Mouse (Mus musculus): ENCODE measurements around the gene Tbxa2r. TPM values are rescaled to one million over a fixed set of nuclear protein-coding genes. Genes with fewer than 3 reads are reported as not detected.
A peak's percentile ranks its signal among the peaks of the same experiment; 100 is the strongest.

The Tbxa2r gene
- total RNA-seq, 2 experiments from 2014 or later = 0.45 to 0.99 TPM

DNA sequence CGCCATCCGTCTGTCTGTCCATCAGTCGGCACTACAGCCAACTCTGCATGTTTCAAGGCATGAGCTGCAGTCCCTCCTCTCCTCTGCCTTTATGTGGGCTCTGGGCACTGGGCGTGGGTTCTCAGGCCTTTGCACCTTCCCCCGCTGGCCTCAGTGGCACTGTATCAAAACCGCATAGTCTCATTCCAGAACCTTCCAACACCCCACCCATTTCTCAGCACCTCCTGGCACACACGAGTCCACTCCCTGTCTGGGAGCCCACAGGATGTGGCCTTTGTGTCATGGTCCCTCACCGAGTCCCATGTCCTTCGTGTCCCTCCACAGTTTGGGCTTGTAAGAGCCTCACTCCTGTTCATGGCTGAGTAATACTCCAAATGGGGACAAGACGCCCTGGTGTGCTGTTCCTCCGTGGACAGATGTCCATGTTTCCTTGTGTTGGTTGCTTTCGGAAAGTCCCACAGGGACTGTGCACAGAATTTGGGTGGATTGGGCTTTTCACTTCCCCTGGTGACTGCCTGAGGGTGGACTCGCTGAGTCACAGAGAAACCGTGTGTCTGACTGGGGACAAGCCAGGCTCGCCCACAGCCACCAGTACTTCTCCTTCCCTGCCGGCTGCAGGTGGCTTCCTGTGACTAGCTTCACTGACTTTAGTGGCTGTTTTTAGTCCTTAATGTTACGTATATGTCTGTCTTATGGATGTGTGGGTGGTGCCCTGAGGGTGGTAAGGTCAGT lies 30.0 kb upstream of the Tbxa2r start:
- DNase-seq (ENCODE audit: low spot score in 2 of 2) = peak; percentile 70 to 79

GRCm38 (mm10) chr10:81299585-81300351 lies 28.8 kb upstream of the Tbxa2r start:
- no peak for DNase-seq (ENCODE audit: low spot score in 2 of 2)
- intact Hi-C loops (cut with DNase I) = no loop called here

More for the DNA sequence above, 30.0 kb upstream of the Tbxa2r start:
- intact Hi-C loops (cut with DNase I) = no loop called here

GRCm38 (mm10) chr10:81300352-81300907 lies 28.1 kb upstream of the Tbxa2r start:
- intact Hi-C loops (cut with DNase I) = no loop called here
- DNase-seq (ENCODE audit: low spot score in 2 of 2) = no peak

- intact Hi-C loops (cut with DNase I) = no loop called here
- no peak for DNase-seq (ENCODE audit: low spot score in 2 of 2)
Observed at GRCm38 (mm10) chr10:81301321-81301720, 27.2 kb upstream of the Tbxa2r start.

GRCm38 (mm10) chr10:81302288-81302687 lies 26.2 kb upstream of the Tbxa2r start:
- no peak for DNase-seq (ENCODE audit: low spot score in 2 of 2)
- intact Hi-C loops (cut with DNase I) = no loop called here

GRCm38 (mm10) chr10:81302781-81303218 lies 25.7 kb upstream of the Tbxa2r start:
- intact Hi-C loops (cut with DNase I) = no loop called here
- DNase-seq (ENCODE audit: low spot score in 2 of 2) = peak; percentile 80

GRCm38 (mm10) chr10:81303258-81303657 lies 25.3 kb upstream of the Tbxa2r start:
- DNase-seq (ENCODE audit: low spot score in 2 of 2) = no peak
- intact Hi-C loops (cut with DNase I) = no loop called here

- no peak for DNase-seq (ENCODE audit: low spot score in 2 of 2)
- intact Hi-C loops (cut with DNase I) = loop anchor here (2.0 kb wide), 1 partner anchor 15 kb away; no protein-coding TSS in a partner anchor
Observed at GRCm38 (mm10) chr10:81303761-81304160, 24.8 kb upstream of the Tbxa2r start.

- DNase-seq (ENCODE audit: low spot score in 2 of 2) = no peak
- intact Hi-C loops (cut with DNase I) = loop anchor here (2.0 kb wide), 1 partner anchor 16 kb away; no protein-coding TSS in a partner anchor
Observed at GRCm38 (mm10) chr10:81304597-81305238, 23.8 kb upstream of the Tbxa2r start.

DNA sequence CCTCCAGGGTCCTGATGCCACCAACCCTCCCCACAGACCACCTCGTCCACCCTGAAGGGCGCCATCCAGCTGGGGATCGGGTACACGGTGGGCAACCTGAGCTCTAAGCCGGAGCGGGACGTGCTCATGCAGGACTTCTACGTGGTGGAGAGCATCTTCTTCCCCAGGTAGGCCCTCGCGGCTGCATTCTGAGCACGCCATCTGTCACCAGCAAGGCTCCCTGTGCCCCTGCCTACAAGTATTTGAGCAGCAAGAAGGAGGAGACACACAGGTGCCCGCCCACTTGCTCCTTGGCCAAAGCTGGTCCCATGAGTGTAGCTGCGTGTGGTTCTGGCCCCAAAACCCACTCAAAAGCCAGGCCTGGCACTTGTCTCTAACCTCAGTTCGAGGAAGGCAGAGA lies 22.9 kb upstream of the Tbxa2r start:
- no peak for DNase-seq (ENCODE audit: low spot score in 2 of 2)
- intact Hi-C loops (cut with DNase I) = loop anchor here (2.0 kb wide), 1 partner anchor 17 kb away; no protein-coding TSS in a partner anchor

DNA sequence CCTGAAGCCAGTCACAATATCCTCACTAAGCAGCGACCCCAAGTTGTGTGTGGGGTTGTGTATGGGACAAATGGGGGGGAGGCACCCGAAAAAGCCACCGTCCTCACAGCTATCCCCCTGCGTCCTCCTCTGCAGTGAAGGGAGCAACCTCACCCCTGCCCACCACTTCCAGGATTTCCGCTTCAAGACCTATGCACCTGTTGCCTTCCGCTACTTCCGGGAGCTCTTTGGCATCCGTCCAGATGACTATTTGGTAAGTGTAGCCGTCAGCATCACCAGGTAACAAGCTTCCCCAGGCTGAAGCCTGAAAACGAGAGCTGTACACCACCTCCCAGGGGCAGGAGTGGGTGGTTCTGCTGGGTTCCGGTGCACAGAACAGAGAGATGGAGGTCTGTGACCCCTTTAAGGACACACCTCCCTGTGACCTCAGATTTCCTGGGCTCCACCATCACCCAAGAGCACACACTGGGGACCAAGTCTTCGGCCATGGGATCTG lies 22.3 kb upstream of the Tbxa2r start:
- intact Hi-C loops (cut with DNase I) = no loop called here
- no peak for DNase-seq (ENCODE audit: low spot score in 2 of 2)

GRCm38 (mm10) chr10:81306837-81307682 lies 21.5 kb upstream of the Tbxa2r start:
- intact Hi-C loops (cut with DNase I) = no loop called here
- peak; percentile 69 to 79 for DNase-seq (ENCODE audit: low spot score in 2 of 2)

- intact Hi-C loops (cut with DNase I) = no loop called here
Observed at GRCm38 (mm10) chr10:81309571-81309970, 19.0 kb upstream of the Tbxa2r start.

DNA sequence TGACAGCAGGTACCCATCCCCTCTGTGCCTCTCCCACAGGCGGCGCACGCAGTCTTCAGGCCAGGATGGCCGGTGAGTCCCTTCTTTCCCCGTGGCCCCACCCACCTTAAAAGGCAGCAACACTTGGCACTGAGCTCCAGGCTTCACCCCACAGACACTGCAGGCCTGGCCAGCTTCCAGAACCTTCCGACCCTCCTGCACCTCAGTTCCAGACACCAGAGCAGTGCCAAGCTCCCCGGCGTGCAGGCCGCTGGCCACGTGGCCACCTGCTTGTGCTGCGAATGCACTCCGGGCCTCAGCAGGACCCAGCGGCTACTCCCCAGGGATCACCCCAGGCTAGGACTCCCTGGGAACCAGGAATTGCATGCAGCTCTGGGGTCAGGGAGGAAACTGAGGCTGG lies 14.9 kb upstream of the Tbxa2r start:
- intact Hi-C loops (cut with DNase I) = no loop called here
- no peak for DNase-seq (ENCODE audit: low spot score in 2 of 2)

More at GRCm38 (mm10) chr10:81309571-81309970, 19.0 kb upstream of the Tbxa2r start:
- DNase-seq (ENCODE audit: low spot score in 2 of 2) = no peak

GRCm38 (mm10) chr10:81314201-81314600 lies 14.3 kb upstream of the Tbxa2r start:
- intact Hi-C loops (cut with DNase I) = no loop called here
- DNase-seq (ENCODE audit: low spot score in 2 of 2) = no peak

DNA sequence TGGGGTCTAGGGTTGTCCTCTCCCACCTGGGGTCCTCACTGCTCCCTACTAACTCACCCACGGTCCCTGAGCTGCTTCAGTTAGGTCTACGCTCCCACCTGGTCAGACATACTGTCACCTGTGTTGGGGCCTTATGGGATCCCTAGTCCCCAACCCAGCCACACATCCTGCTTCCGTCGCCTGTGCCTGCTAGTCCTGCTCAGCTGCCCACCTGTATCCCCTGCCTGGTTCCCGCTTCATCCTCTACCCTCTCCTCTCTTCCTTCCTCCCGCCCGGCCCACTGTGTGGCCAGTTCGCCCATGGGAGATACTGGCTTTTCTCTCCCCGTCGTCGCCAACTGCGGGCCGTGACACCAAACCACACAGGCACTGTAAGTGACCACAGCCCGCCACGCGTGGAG lies 12.9 kb upstream of the Tbxa2r start:
- DNase-seq (ENCODE audit: low spot score in 2 of 2) = no peak
- intact Hi-C loops (cut with DNase I) = no loop called here

DNA sequence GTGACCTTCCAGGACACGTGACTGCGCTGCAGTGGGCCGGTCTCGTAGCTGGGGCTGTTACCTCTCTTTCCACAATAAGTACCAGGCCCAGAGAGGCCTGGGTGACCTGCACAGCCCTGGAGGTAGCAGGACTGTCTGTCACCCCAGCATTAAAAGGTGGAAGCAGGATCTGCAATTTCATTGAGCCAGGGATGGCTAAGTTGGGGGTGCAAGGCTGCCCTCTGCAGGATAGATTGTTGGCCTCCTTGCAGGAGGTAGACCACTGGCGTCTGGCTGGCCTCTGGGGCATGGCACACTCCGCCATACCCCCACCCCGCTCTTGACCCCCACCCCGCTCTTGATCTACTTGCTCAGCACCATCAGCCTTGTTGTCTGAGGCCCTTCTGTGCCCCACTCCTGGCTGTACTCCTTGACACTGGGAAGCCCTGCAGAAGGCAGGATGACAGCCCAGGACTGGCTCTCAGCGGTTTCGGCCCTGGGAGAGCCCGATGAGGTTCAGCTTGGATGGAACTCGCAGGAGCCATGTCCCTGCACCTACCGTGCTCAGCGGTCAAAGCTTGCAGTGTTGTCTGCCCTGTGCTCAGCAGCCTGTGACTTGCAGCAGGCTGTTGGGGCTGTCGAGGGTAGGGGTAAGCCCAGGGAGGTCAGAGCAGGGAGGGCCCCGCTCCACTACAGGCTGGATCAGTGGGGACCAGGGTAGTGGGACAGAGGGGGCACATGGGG lies 12.0 kb upstream of the Tbxa2r start:
- intact Hi-C loops (cut with DNase I) = no loop called here

GRCm38 (mm10) chr10:81317273-81317672 lies 11.3 kb upstream of the Tbxa2r start:
- intact Hi-C loops (cut with DNase I) = no loop called here
- DNase-seq (ENCODE audit: low spot score in 2 of 2) = no peak

More for the DNA sequence above, 12.0 kb upstream of the Tbxa2r start:
- no peak for DNase-seq (ENCODE audit: low spot score in 2 of 2)
